Mouse (Mus musculus): ENCODE results near the gene Itsn1.

Itsn1 gene

DNA sequence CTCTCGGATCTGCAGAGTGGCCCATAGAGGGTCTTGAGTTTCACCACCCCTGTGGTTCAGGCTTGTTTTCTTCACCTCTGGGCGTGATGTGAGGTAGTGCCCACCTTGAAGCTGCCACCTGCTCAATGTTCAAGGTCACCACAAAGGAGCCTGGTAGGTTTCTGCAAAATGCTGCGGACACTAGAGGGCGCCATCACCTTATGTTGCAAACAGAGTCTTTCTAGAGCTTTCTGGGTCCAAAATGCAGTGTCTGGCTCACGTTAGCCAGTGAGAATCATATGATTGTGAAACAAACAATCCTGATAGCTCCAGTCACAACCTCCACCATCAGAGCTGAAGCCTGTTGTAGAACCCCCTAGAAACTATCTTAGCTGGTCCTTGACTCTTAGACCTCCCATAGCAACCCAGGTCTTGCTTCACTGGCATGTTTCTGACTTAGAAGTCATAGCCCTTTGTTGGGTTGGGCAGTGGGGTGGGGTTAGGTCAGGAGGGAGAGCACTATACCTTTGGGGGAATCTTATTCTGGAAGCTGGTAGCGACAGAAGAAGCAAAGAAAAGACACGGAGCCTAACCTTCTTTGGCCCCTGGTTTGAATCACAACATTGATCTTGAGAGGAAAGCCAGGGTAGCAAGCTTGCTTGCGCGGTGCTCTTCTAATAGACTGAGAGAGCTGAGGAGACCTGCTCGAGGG lies 207.4 kb downstream of the Itsn1 start:
- in situ Hi-C loops (cut with MboI, MseI): loop anchor here (5.0 to 10.0 kb wide), 2 partner anchors 118 to 351 kb away; partner anchors contain the start of genes Gm49711, Mrps6 and Slc5a3

DNA sequence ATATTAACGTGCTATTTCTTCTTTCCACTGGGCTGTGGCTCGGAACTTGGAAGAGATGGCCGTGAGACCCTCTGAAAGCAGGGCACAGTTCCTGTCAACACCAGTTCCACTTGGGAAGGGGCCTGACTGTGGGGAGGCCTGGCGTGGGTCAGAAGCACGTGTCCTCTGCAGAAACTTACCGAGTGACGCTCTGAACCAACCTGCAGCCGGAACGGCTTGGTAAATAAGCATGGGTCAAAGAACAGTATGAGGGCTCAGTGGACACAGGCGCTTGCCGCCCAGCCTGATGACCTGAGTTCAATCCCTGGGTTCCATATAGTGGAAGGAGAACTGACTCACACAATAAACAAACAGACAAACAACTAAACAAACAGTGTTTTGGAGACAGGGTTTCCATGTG lies 208.2 kb downstream of the Itsn1 start:
- in situ Hi-C loops (cut with MboI, MseI): loop anchor here (5.0 to 10.0 kb wide), 2 partner anchors 118 to 350 kb away; partner anchors contain the start of genes Gm49711, Mrps6 and Slc5a3

DNA sequence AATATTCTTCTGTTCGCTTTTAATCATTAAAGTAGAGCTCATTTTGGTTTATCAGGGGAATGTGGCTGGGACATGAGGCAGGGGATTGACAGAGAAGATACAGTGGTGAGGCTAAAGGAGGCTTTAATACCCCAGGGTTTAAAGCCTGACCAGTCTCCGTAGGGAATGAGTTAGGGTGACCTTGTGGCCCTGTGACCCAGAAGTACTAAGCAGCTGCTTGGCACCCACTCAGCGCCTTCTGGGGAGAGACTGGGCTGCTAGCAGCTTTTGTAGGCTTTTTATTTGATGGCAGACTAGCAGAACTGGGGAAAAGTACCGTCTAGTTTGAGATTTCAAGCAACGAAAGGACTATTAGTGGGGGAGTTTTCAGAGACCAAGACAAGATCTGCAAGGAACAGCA lies 209.1 kb downstream of the Itsn1 start:
- in situ Hi-C loops (cut with MboI, MseI): loop anchor here (5.0 to 10.0 kb wide), 2 partner anchors 117 to 349 kb away; partner anchors contain the start of genes Gm49711, Mrps6 and Slc5a3

DNA sequence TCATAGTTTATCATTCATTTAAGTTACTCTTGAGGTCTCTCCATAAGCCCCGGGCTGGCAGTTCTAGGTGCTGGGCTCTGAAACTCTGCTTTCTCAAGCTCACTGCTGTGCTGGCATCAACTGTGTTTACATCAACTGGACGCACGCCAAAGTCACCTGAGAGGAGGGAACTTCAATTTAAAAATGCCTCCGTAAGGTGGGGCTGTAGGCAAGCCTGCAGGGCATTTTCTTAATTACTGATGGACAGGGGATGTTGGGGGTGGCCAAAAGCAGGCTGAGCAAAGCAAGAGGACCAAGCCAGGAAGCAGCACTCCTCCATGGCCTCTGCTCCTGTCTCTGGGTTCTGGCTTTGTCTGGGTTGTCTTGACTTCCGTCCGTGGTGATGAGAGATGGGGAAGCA lies 211.6 kb downstream of the Itsn1 start:
- in situ Hi-C loops (cut with MboI, MseI): no loop called here

DNA sequence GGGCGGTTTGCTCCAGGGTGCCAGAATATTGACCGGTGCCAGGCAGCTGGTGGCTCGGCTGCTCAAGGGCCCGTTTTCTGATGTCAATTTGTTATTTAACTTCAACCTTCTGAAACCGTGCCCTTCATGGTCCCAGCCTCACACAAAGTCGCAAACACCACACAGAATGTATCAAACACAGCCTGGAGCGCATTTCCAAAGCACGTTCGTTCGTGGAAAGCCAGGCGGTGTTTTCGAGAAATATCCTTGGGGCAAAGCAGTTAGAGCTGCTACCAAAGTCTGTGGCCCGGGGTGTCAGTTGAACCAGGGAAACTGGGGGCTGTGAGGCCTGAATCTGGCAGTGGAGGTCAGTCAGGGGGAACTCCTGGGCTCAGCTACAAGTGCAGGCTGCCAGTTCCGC lies 213.1 kb downstream of the Itsn1 start:
- in situ Hi-C loops (cut with MboI, MseI): no loop called here

DNA sequence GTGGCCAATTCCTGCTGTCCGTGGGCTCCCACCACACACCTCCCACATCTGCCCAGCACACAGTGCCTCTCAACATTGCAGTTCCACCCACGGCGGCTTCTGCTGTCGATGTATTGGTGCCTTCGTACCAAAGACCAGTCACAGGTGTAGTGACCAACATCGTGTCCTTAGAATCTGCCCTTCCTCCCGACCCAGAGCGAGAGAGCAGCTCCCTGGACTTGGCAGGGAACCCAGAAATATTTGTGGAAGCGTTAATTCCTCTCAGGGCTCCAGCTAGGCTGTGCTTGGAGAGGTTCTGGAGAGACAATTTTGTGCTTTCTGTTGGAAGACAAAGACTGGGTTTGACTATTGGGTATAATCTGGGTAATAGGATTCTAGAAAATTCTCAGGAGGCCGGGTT lies 217.2 kb downstream of the Itsn1 start:
- in situ Hi-C loops (cut with MboI, MseI): no loop called here

DNA sequence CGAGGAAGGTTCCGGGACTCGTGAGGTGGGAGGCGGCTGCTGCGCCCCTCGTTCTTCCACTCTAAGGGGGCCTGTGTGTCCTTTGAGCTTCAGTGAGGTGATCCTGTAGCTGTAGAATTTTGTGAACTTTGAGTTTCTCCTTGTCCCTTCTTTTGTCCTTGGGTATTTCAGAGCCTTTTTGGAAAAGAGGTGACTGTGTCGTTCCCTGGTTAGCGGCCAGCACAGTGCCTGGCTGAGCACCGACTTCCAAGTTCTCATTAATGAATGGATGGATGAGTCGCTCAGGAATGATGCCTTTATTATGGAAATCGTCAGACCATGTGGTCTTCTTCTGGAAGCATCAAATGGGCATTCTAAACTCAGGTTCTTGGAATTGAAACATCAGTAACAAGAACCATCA lies 218.0 kb downstream of the Itsn1 start:
- in situ Hi-C loops (cut with MboI, MseI): no loop called here

DNA sequence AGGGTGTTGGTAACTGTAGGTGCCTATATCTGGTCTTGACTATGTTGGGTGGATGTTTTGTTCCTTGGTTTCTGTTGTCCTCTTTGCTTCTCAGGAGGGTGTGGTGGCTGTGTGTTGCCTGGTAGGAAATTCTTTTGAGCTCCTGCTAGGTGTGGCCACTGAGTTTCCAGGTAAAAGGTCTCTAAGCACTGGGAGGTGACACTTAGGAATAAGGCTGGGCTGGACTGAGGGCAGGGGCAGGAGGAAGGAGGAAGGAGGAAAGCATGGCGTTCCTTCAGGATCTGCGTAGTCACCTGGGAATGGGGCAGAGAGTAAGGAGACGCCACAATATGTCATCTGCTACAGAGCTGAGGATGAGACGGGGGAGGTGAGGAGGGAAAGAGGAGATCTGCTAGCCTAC lies 224.9 kb downstream of the Itsn1 start:
- in situ Hi-C loops (cut with MboI, MseI): no loop called here

DNA sequence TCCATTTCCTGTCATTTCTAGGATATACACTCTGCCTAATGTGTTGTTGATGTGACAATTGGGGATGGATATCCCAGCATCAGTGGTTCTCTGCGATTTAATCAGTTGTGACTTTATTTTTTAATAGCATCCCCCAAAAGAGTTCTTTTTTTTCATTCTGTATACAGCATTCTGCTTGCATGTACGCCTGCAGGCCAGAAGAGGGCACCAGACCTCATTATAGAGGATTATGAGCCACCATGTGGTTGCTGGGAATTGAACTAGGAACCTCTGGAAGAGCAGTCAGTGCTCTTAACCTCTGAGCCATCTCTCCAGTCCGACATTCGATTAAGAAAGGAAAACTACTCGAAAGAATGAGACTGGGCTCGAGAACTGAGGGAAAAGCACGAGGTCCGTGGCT lies 225.7 kb downstream of the Itsn1 start:
- in situ Hi-C loops (cut with MboI, MseI): no loop called here

DNA sequence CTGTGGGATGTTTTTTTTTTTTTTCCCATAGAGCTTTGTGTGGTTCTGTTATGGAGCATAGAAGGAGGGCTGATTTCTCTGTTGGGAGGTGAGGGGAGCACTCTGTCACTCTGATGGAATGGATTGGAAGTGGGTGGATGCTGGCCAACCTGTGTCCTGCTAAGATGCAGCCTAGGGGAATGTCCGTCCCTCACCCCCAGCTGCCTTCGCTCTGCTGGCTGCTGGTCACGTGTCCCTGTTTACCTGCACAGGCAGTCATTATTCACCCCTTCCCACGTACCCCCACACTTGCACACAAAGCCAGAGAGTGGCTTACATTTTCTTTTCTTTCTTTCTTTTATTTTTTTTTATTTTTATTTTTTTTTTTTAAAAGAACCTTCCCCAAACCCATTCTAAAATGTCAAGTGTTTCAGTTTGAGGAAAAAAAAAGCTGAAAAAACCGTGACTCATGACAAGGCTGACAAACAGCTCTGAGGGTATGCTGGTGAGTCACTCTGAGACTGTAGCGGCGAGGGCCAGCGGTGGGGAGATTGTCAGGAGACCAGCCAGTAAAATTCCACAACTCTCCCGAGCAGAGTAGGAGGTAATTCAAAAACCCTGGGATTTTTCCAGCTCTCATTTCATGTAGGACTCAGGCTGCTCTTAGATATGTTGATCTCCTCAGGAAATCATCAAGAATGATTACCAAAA lies 233.3 kb downstream of the Itsn1 start:
- in situ Hi-C loops (cut with MboI, MseI): no loop called here

DNA sequence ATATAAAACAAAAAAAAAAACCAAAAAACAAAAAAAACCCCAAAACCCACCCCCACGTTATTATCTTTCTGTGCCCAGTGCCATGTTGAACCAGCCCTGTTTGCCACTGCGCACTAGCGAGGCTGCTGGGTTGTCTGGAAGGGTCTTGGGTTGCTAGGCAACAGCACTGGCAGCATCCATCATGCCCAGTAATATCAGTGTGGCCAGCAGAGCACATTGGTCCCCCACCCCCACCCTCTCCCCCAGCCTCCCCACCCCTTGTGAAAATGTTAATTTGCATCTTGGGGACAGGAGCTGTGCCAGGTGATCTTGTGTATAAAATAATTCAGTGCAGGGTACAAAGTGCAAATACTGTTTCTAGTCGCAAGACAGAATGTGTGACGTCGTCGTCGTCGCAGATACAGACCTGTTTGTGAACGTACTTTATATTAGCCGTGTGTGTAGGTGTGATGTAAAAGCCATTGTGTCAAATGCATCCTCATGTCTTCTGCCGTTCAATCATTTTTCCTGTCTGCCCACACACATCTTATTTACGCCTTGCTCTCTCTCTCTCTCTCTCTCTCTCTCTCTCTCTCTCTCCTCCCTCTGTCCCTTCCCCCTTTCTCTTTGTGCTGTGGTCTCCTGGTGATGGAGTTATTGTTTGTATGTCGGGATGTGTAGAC lies 233.9 kb downstream of the Itsn1 start:
- in situ Hi-C loops (cut with MboI, MseI): no loop called here

DNA sequence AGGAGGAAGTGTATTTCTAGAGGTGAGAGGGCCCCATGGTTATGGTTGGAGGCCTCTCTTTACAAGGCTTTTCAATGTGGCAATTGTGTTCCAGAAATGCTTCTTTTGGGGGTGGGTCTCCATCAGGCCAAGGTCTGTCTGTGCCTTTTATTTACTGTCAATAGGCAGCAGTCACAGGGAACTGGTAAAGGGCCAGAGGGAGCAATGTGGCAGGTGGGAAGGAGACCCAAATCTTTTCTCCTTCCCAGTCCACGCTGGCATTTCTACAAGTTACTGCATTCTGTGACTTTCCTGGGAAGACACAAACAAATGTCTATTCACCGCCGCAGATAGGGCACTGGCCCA lies 234.4 kb downstream of the Itsn1 start:
- in situ Hi-C loops (cut with MboI, MseI): no loop called here

DNA sequence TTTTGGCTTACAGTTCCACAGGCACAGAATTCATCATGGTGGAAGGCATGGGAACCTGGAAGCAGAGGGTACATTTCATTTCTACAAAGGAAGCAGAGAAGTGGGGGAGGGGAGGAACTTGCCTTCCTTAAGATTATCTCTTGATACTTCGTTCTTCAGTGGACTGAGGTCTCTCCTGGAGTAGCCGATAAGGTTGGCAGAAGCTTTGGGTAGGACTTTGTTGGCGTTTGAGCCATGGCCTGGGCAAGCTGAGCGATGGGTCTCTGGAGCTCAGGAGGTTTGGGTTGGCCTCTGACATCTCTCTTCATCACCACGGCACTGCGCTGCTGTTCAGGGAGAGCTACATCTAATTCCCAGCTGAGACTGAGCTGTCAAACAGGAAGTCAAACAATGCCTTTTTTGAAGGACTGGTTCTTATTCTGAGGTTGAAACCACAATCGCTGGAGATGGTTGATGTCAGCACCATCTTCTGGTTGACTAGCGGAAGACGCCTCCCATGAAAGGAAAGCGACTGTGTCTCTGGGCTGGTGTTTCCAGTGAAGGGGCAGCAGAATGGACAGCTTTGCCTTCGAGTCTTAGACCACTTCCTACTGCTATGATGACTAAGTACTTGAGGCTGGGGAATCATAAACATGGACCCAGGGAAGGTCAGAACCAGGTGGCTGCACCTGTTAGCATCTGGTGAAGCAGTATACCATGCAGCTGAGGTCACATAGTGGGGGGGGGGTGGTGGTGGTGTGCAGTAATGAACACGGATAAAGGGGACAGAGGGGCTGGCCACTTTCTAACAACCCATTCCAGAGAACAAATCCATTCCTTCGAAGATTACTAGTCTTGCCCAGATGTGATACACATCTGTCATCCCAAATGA lies 235.5 kb downstream of the Itsn1 start:
- in situ Hi-C loops (cut with MboI, MseI): loop anchor here (5.0 kb wide), 1 partner anchor 93 kb away; the partner anchor contains the start of genes Gm49711, Mrps6 and Slc5a3

DNA sequence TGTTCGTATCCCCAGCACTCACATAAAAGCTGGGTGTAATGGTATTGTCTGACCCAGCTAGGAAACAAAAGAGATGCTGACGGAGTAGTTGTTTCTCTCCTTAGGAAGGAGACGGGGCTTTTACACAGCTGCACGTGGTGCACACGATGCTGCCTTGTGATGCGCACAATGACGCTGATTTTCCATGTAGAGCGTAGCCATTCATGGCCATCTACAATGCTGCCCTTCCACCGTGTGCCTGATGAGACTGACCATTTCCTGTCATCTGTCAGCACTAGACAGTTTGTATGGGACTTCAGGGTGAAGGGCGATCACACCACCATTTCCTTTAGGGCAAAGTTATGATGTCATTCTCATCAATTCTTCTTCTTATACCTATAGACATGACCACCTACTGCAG lies 239.6 kb downstream of the Itsn1 start:
- in situ Hi-C loops (cut with MboI, MseI): loop anchor here (5.0 kb wide), 1 partner anchor 89 kb away; the partner anchor contains the start of genes Gm49711, Mrps6 and Slc5a3

DNA sequence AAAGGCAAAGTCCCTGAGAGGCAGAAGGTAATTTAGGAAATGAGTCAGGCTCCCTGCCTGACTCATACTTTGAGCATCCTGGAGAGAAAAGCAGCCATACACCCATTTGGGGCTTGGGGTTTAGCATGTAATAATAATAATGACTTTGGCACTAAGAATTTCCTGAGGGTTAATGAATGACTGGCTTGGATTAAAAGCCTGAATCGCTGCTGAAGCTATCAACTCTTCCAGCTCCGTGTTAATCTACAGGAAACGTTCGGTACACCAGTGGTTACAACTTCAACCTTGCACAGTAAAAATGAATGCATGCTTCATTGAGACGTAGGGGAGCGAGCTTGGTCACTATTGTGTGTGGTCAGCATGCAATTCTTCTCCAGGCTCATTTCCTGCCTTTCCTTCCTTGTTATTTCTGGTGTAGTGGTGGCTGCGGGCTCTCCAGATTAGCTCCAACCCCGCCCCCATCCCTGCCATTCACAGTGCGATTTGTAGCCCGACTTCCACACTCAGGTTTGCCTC lies 240.5 kb downstream of the Itsn1 start:
- in situ Hi-C loops (cut with MboI, MseI): loop anchor here (5.0 kb wide), 1 partner anchor 88 kb away; the partner anchor contains the start of genes Gm49711, Mrps6 and Slc5a3

Data from T-helper 1 cell (primary cell).